Mouse (Mus musculus) forebrain, embryonic 12.5 days (tissue): ENCODE data around the gene Irs3. TPM values are rescaled to one million over a fixed set of nuclear protein-coding genes. Genes with fewer than 3 reads are reported as not detected.
"Not testable (repeated sequence)": the region's sequence is repeated elsewhere in the genome, so short reads cannot be mapped to it uniquely, and the experiment has no call there.

Experiments
- ATAC-seq: fragments of 200-750 bp; cut with Nextera tagmentation; 2 replicates; pipeline ENCODE4 v1.8.0; 2017; ENCODE audit warnings: moderate TSS enrichment; ENCODE audit not compliant: low FRiP score
- H3K27ac ChIP-seq: fragments of 300-500 bp; sonication (generic); 2 replicates; pipeline ENCODE4 v1.5.1; 2016; ENCODE audit warnings: mild to moderate bottlenecking
- H3K27me3 ChIP-seq: fragments of 300-500 bp; sonication (generic); 2 replicates; pipeline ENCODE4 v1.6.1; 2016; ENCODE audit warnings: mild to moderate bottlenecking
- H3K36me3 ChIP-seq: fragments of 300-500 bp; sonication (generic); replicated peaks from 2 replicates; pipeline ENCODE4 v1.6.1; 2016; ENCODE audit warnings: mild to moderate bottlenecking
- H3K4me1 ChIP-seq: fragments of 300-500 bp; sonication (generic); 2 replicates; pipeline ENCODE4 v1.6.1; 2016
- H3K4me2 ChIP-seq: fragments of 300-500 bp; sonication (generic); 2 replicates; pipeline ENCODE4 v1.6.1; 2016; ENCODE audit warnings: mild to moderate bottlenecking, moderate library complexity
- H3K4me3 ChIP-seq: fragments of 300-500 bp; sonication (generic); replicated peaks from 2 replicates; pipeline ENCODE4 v1.5.1; 2016; ENCODE audit warnings: mild to moderate bottlenecking
- H3K9ac ChIP-seq: fragments of 300-500 bp; sonication (generic); 2 replicates; pipeline ENCODE4 v1.6.1; 2016; ENCODE audit warnings: mild to moderate bottlenecking
- H3K9me3 ChIP-seq: fragments of 300-500 bp; sonication (generic); 2 replicates; pipeline ENCODE4 v1.6.1; 2016
- WGBS: fragments of 180-500 bp; shearing (Covaris S2); methylation state at CpG from one replicate; pipeline ENCODE4 v1.1.7; 2016; 5-methylcytosine and 5-hydroxymethylcytosine counted together
- polyA plus RNA-seq: library from polyadenylated mRNA; unstranded; fragments of >200 nt; fragmentation: Nextera tagmentation; extraction: Ambion mirVana; gene quantifications from 2 replicates; pipeline ENCODE4 v1.2.1, GENCODE M21; 2016

Gene Irs3
- polyA plus RNA-seq, 1 experiment from 2014 or later: not detected

- Histone ChIP-seq H3K27ac (no peak overlapping the region; the same call in 1 of the 2 replicates), H3K36me3 (peaks cover 30% of the 10 kb centered on the region), H3K4me2 (peak overlapping the region; percentile 82; the same call in 1 of the 2 replicates), H3K4me3 (no peak overlapping the region; the same call in 1 of the 2 replicates), H3K9ac (peak overlapping the region; percentile 25; the same call in 1 of the 2 replicates), H3K9me3 (no peaks in the 10 kb centered on the region), H3K4me1 (peaks cover 48% of the 10 kb centered on the region), H3K27me3 (no peaks in the 10 kb centered on the region)
- no peak for ATAC-seq
- 85% methylated on average over 9 of the region's 9 CpGs for WGBS
Measured at GRCm38 (mm10) chr5:137631171-137631570, 14.3 kb downstream of the Irs3 start.

DNA sequence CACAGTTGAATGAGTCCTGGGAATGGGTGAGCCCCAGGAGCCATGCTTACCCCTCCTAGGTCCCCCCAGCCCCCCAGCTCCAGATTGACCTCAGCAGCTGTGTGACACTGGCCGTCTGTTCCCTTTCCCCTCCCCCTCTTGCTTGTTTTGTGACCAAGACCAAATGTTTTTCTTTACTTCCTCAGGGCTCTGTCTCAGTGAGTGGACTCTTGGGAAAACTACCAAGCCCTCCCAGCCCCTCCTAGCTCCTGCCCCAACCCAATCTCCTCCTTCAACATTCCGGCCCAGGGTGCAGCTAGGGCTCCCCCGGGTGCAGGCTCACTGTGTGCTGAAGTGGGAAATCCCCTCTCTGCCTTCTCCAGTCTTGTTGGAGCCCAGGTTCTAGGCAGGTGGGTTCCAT, 14.9 kb downstream of the Irs3 start:
- H3K36me3 ChIP-seq: peaks cover 25% of the 10 kb centered on the region
- peak overlapping the region; percentile 21 for H3K27ac ChIP-seq
- H3K4me2 ChIP-seq: peak overlapping the region; percentile 82
- peak overlapping the region; percentile 72 for H3K9ac ChIP-seq
- H3K4me1 ChIP-seq: peaks cover 48% of the 10 kb centered on the region
- 59% methylated on average over 3 of the region's 3 CpGs for WGBS
- no peak for ATAC-seq
- peak overlapping the region; percentile 82 for H3K4me3 ChIP-seq
- H3K27me3 ChIP-seq: no peaks in the 10 kb centered on the region
- no peaks in the 10 kb centered on the region for H3K9me3 ChIP-seq

DNA sequence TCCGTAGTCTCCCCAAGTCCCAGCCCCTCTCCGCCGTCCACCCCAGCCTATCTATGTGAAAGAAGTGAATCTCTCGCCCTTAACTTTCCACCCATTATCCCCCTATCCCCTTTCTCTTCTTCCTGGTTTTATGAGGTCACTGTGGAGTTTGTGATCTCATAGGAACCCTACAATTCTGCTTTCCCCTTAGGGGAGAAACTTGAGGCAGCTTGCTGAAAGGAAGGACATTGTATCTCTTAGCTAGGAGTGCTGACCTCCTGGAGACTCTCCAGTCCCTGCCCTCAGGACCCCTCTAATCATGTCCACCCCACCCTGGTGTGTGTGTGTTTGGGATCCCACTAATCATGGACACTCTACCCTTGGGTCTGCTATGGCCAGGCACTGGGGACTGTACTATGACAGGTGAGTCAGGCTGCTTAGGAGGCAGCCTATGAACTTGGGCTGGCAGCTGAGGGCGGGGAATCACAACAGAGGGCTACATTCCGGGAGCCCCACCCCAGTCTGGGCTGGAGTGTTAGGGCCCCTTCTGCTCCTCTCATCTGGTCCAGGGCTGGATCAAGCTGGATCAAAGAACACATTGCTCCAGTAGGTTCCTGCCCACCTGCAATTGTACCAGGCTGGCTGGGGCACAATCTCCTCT, 15.5 kb downstream of the Irs3 start:
- peak overlapping the region; percentile 82 for H3K4me2 ChIP-seq
- peak overlapping the region; percentile 47 for H3K27ac ChIP-seq
- no peaks in the 10 kb centered on the region for H3K9me3 ChIP-seq
- ATAC-seq: no peak
- peaks cover 19% of the 10 kb centered on the region for H3K36me3 ChIP-seq
- H3K4me1 ChIP-seq: peaks cover 48% of the 10 kb centered on the region
- H3K9ac ChIP-seq: peak overlapping the region; percentile 72
- WGBS: 25% methylated on average over 6 of the region's 6 CpGs
- no peaks in the 10 kb centered on the region for H3K27me3 ChIP-seq
- H3K4me3 ChIP-seq: peak overlapping the region; percentile 82

DNA sequence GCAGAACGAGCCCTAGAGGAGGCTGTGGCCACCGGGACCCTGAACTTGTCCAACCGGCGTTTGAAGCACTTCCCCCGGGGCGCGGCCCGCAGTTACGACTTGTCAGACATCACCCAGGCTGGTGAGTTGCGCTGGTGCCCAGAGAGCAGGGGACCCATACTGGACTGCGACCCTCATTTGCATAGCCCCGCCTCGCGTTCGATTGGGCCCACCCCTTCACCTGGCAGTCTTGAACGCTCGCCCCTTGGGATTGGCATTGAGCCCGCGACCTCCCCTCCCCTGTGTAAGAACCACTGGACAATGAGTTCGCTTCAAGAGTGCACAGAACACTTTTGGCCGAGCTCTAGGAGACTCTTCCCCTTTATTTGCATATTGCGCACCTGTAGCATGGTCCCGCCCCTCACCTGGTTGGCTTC, 16.2 kb downstream of the Irs3 start:
- Histone ChIP-seq H3K4me3 (peak overlapping the region; percentile 82), H3K36me3 (peaks cover 15% of the 10 kb centered on the region), H3K4me2 (peak overlapping the region; percentile 82), H3K9ac (peak overlapping the region; percentile 72), H3K27me3 (no peaks in the 10 kb centered on the region), H3K4me1 (peaks cover 52% of the 10 kb centered on the region), H3K27ac (peak overlapping the region; percentile 94), H3K9me3 (no peaks in the 10 kb centered on the region)
- WGBS: under 1% methylated on average over 23 of the region's 23 CpGs
- ATAC-seq: peak; percentile 45

DNA sequence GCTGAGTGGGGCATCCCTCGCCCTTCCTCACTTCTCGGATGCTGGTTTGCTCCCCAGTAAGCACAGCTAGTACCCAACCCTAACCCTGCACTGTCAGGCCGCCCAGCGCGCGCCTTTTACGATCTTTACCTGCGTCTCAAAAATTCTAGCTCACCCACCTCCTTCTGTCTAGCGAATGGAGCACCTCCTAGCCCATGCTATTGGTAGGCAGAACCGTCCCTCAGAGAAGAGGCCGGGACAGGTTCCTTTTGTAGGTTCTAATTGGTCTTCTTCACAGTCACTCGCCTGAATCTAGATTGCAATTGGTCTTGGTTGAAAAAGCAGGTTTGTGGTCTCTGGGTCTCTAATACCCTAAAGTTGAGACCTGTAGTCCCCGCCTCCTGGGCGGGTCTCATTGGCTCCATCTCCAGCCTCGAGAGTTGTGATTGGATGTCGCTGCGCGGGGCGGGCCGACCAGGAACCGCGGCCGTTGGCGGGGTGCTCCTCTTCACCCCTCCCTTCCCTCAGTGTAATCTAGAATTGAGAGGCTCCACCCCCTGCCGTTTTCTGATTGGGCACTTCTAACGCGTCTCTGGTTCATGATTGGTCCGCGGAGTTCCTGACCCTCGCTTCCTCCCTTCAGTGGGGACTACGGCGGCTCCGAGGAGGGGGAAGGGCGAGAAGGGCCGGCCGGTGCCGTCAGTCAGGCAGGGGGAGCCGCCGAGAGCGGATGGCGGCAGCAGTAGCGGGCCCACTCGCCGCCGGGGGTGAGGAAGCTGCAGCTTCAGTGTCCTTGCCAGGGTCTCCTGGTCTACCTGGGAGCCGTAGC, 16.8 kb downstream of the Irs3 start, which contains the start of the genes Fbxo24, Lrch4 and Gm20605:
Fbxo24 (minus strand) TSS at position 505 of the 808 bp plus-strand sequence.
Lrch4 (plus strand) TSS at position 624 of the 808 bp plus-strand sequence.
Gm20605 (plus strand) TSS at position 678 of the 808 bp plus-strand sequence.
- H3K9me3 ChIP-seq: no peaks in the 10 kb centered on the region
- peak within 1 kb of the TSS; percentile 94 for H3K27ac ChIP-seq
- H3K4me2 ChIP-seq: peak within 1 kb of the TSS; percentile 82
- peaks cover 52% of the 10 kb centered on the region for H3K4me1 ChIP-seq
- H3K9ac ChIP-seq: peak within 1 kb of the TSS; percentile 72
- peak within 1 kb of the TSS; percentile 82 for H3K4me3 ChIP-seq
- peak; percentile 99 for ATAC-seq
- WGBS: under 1% methylated on average over 43 of the region's 46 CpGs
- H3K36me3 ChIP-seq: peaks cover 9% of the 10 kb centered on the region
- H3K27me3 ChIP-seq: no peaks in the 10 kb centered on the region

DNA sequence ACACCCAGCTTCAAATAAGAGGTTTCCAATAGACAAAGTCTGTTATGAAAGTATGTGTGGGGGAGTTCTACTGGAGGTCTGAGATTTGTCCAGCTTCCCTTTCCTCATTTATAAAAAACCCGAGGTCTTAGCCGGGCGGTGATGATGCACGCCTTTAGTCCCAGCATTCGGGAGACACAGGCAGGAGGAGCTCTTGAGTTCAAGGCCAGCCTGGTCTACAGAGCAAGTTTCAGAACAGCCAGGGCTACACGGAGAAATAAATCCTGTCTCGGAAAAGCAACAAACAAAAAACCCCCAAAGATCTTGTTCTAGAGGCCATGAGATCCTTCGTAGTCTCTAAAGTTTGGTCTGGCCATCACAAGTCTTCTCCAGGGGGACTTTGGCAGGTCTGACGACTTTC, 17.5 kb downstream of the Irs3 start:
- Histone ChIP-seq H3K4me1 (peaks cover 49% of the 10 kb centered on the region), H3K36me3 (0 out of 2 replicates have a peak, but pooled peaks cover 2% of the 10 kb centered on the region), H3K9me3 (no peaks in the 10 kb centered on the region), H3K4me2 (peak overlapping the region; percentile 82), H3K27me3 (no peaks in the 10 kb centered on the region), H3K27ac (peak overlapping the region; percentile 84), H3K4me3 (peak overlapping the region; percentile 56), H3K9ac (peak overlapping the region; percentile 59)
- WGBS: 2% methylated on average over 9 of the region's 9 CpGs
- no peak for ATAC-seq

DNA sequence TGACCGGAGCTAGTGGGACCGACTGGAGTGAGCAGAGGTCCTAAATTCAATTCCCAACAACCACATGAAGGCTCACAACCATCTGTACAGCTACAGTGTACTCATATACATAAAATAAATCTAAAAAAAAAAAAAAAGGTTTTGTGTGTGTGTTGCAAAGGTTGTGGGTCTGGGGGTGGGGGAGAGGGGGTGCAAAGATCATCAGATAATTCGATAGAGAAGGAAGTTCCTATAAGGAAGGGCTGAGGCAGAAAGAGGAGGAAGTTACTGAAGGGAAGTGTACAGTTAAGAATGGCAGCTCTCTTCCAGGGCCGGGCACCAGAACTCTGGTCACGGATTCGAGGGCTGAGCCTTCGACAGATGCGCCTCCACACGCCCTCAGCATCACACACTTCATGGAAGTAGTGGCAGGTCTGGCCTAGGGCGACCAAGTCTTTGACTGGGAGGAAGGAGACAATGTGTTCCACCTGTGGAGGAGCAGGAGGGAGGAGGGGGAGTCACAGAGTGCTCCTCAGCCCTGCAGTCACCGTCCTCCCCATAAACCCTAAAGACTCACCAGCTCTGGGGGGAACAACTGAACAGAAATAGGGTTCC, 21.5 kb downstream of the Irs3 start:
- no peak for ATAC-seq
- Histone ChIP-seq H3K9ac (no peak overlapping the region), H3K4me3 (no peak overlapping the region), H3K36me3 (no peaks in the 10 kb centered on the region), H3K27me3 (no peaks in the 10 kb centered on the region), H3K4me1 (peaks cover 15% of the 10 kb centered on the region), H3K4me2 (no peak overlapping the region), H3K27ac (no peak overlapping the region), H3K9me3 (no peaks in the 10 kb centered on the region)
- 83% methylated on average over 11 of the region's 11 CpGs for WGBS

DNA sequence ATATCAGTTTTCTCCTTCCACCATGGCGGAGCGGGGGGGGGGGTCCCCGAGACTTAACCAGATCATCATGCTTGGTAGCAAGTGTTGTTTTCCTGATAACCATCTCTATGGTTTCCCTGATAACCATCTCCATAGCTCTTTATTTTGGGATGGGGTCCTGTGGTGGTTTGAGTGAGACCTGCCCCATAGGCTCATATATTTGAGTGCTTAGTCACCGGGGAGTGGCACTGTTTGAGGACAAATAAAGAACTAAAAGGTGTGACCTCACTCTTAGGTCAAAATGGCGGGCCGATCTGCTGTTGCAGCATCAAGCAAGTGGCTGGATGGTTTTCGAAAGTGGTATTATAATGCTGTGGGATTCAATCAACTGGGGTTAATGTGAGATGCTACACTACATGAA, 30.2 kb downstream of the Irs3 start:
- no peak overlapping the region for H3K4me2 ChIP-seq
- WGBS: 89% methylated on average over 7 of the region's 7 CpGs
- peaks cover 31% of the 10 kb centered on the region for H3K4me1 ChIP-seq
- no peak overlapping the region for H3K27ac ChIP-seq
- no peak for ATAC-seq
- H3K36me3 ChIP-seq: no peaks in the 10 kb centered on the region
- no peak overlapping the region for H3K4me3 ChIP-seq
- H3K9ac ChIP-seq: no peak overlapping the region
- H3K9me3 ChIP-seq: no peaks in the 10 kb centered on the region
- no peaks in the 10 kb centered on the region for H3K27me3 ChIP-seq

- H3K4me3 ChIP-seq, H3K9me3 ChIP-seq, H3K27ac ChIP-seq, H3K36me3 ChIP-seq, ATAC-seq, H3K9ac ChIP-seq, H3K27me3 ChIP-seq, H3K4me2 ChIP-seq: not testable (repeated sequence)
- 95% methylated on average over 2 of the region's 2 CpGs for WGBS
- H3K4me1 ChIP-seq: peaks cover 33% of the 10 kb centered on the region
Measured at GRCm38 (mm10) chr5:137614921-137615320, 30.6 kb downstream of the Irs3 start.

GRCm38 (mm10) chr5:137613550-137613949, 32.0 kb downstream of the Irs3 start, which contains the start of gene Pcolce:
Gene Pcolce, minus strand, starts transcription at chr5:137613784.
- H3K27me3 ChIP-seq: peaks cover 7% of the 10 kb centered on the region
- no peaks in the 10 kb centered on the region for H3K9me3 ChIP-seq
- H3K4me1 ChIP-seq: peaks cover 37% of the 10 kb centered on the region
- H3K9ac ChIP-seq: no peak within 1 kb of the TSS
- H3K27ac ChIP-seq: no peak within 1 kb of the TSS
- 73% methylated on average over 11 of the region's 11 CpGs for WGBS
- H3K4me3 ChIP-seq: no peak within 1 kb of the TSS
- H3K36me3 ChIP-seq: no peaks in the 10 kb centered on the region
- H3K4me2 ChIP-seq: no peak within 1 kb of the TSS
- ATAC-seq: no peak

- no peak overlapping the region for H3K9ac ChIP-seq
- no peak overlapping the region for H3K4me3 ChIP-seq
- peaks cover 12% of the 10 kb centered on the region for H3K27me3 ChIP-seq
- peaks cover 42% of the 10 kb centered on the region for H3K4me1 ChIP-seq
- H3K9me3 ChIP-seq: no peaks in the 10 kb centered on the region
- H3K4me2 ChIP-seq: no peak overlapping the region
- no peak overlapping the region for H3K27ac ChIP-seq
- H3K36me3 ChIP-seq: no peaks in the 10 kb centered on the region
- ATAC-seq: no peak
- 73% methylated on average over 5 of the region's 5 CpGs for WGBS
Measured at GRCm38 (mm10) chr5:137613076-137613475, 32.4 kb downstream of the Irs3 start.

GRCm38 (mm10) chr5:137611245-137611602, 34.3 kb downstream of the Irs3 start:
- Histone ChIP-seq H3K9me3 (no peaks in the 10 kb centered on the region), H3K9ac (no peak overlapping the region; the same call in 1 of the 2 replicates), H3K4me2 (peak overlapping the region; percentile 19; the same call in 1 of the 2 replicates), H3K36me3 (no peaks in the 10 kb centered on the region), H3K4me3 (no peak overlapping the region), H3K27ac (peak overlapping the region; percentile 62), H3K27me3 (peaks cover 24% of the 10 kb centered on the region), H3K4me1 (peaks cover 48% of the 10 kb centered on the region)
- WGBS: 37% methylated on average over 6 of the region's 6 CpGs
- no peak for ATAC-seq
